Mouse (Mus musculus) regulatory T cell (primary cell): ENCODE results near the gene Ost4.

ENCODE experiments used
- in situ Hi-C: fragments of 300-600 bp; cut with MboI, MseI; formaldehyde crosslinking; loops from one replicate; pipeline ENCODE4 v1.15.1; 2025; ENCODE audit warnings: high pct_unique_total_duplicates

Gene Ost4

GRCm38 (mm10) chr5:30863852-30864251 is 43.7 kb downstream of the Ost4 start:
- in situ Hi-C loops: no loop called here

DNA sequence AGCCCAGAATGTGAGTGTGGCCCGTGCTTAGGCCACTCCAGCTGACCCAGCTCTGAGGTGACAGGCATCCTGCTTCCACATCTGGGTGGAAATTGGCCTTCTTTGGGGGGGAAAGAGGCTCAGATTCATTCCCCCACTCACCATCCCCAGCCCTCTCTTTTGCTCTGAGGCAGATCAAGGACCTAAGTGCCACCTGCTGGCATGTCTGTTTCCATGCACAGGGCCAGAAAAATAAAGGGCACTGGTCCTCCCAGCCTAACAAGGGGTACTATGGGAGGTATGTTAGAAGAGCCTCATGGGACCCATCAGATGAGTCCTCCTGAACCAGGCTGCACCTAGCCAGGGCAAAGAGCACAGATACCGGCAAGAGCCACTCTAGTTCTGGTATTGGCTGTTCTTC is 51.5 kb downstream of the Ost4 start:
- in situ Hi-C loops: no loop called here
